Mouse (Mus musculus) forebrain, embryonic 14.5 days (tissue): ENCODE measurements around the gene Pik3c2b. TPM values are rescaled to one million over a fixed set of nuclear protein-coding genes. Genes with fewer than 3 reads are reported as not detected.
A peak's percentile ranks its signal among the peaks of the same experiment; 100 is the strongest.

Source experiments
- ATAC-seq: fragments of 200-750 bp; cut with Nextera tagmentation; 2 replicates; pipeline ENCODE4 v1.8.0; 2017; ENCODE audit warnings: mild to moderate bottlenecking, moderate library complexity
- DNase-seq: peaks from one replicate; pipeline ENCODE4 v3.0.0-alpha.2; 2015; ENCODE audit warnings: low spot score
- H3K27ac ChIP-seq: fragments of 300-500 bp; sonication (generic); 2 replicates; pipeline ENCODE4 v1.5.1; 2014; ENCODE audit warnings: low read depth, mild to moderate bottlenecking, control low read depth, low read length, moderate library complexity
- H3K27me3 ChIP-seq: fragments of 300-500 bp; sonication (generic); replicated peaks from 2 replicates; pipeline ENCODE4 v1.6.1; 2014; ENCODE audit warnings: low read length, control low read depth, mixed read lengths; ENCODE audit not compliant: control insufficient read depth, insufficient read depth
- H3K36me3 ChIP-seq: fragments of 300-500 bp; sonication (generic); 2 replicates; pipeline ENCODE4 v1.6.1; 2014; ENCODE audit warnings: low read length, control low read depth; ENCODE audit not compliant: control insufficient read depth, insufficient read depth
- H3K4me1 ChIP-seq: fragments of 300-500 bp; sonication (generic); 2 replicates; pipeline ENCODE4 v1.6.1; 2014; ENCODE audit warnings: antibody characterized with exemption, low read length, control low read depth; ENCODE audit not compliant: control insufficient read depth, insufficient read depth
- H3K4me2 ChIP-seq: fragments of 300-500 bp; sonication (generic); 2 replicates; pipeline ENCODE4 v1.6.1; 2014; ENCODE audit warnings: mild to moderate bottlenecking, control low read depth, low read length
- H3K4me3 ChIP-seq: fragments of 300-500 bp; sonication (generic); 2 replicates; pipeline ENCODE4 v1.5.1; 2014; ENCODE audit warnings: low read depth, low read length, control low read depth
- H3K9ac ChIP-seq: fragments of 300-500 bp; sonication (generic); 2 replicates; pipeline ENCODE4 v1.6.1; 2014; ENCODE audit warnings: mild to moderate bottlenecking, low read length, control low read depth, moderate library complexity
- H3K9me3 ChIP-seq: fragments of 300-500 bp; sonication (generic); replicated peaks from 2 replicates; pipeline ENCODE4 v1.6.1; 2016; ENCODE audit warnings: low read length, control low read depth, mixed read lengths; ENCODE audit not compliant: control insufficient read depth
- WGBS: fragments of 180-500 bp; shearing (Covaris S2); extraction: QIAGEN DNeasy Blood & Tissue Kit; methylation state at CpG from one replicate; pipeline ENCODE4 v1.1.7; 2014; 5-methylcytosine and 5-hydroxymethylcytosine counted together
- polyA plus RNA-seq: library from polyadenylated mRNA; unstranded; fragments of >200 nt; fragmentation: Nextera tagmentation; extraction: Ambion mirVana; gene quantifications from 2 replicates; pipeline ENCODE4 v1.2.1, GENCODE M21; 2014

Pik3c2b gene
- polyA plus RNA-seq, 1 experiment from 2014 or later: 9.6 TPM

DNA sequence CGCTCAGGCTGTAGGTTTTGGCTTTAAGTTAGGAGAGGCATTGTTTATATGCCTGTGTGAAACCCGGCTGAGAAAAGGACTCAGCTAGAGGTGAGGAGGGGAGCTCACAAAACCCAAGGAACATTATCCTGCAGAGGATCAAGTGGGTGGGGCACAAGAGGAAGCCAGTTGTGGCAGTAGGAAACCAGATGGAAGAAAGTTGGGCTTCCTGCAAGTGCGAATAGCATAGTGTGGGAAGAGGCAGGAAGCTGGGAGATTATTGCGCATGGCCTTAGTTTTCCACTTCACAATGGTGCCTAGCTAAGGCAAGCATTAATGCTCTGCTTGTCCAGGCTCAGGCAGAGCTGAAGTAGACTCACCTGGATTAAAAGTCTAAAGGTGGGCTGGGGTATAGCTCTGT, 15.2 kb downstream of the Pik3c2b start:
- Histone ChIP-seq H3K9ac (no peak overlapping the region), H3K27me3 (no peaks in the 10 kb centered on the region), H3K36me3 (peaks cover 19% of the 10 kb centered on the region), H3K9me3 (no peaks in the 10 kb centered on the region), H3K4me1 (peaks cover 7% of the 10 kb centered on the region), H3K27ac (no peak overlapping the region), H3K4me3 (no peak overlapping the region), H3K4me2 (no peak overlapping the region)
- DNase-seq: no peak
- no peak for ATAC-seq
- 60% methylated on average over 4 of the region's 4 CpGs for WGBS

- Histone ChIP-seq H3K4me2 (no peak overlapping the region), H3K9me3 (no peaks in the 10 kb centered on the region), H3K4me1 (peaks cover 2% of the 10 kb centered on the region; the same call in 1 of the 2 replicates), H3K9ac (no peak overlapping the region), H3K36me3 (peaks cover 39% of the 10 kb centered on the region), H3K27me3 (no peaks in the 10 kb centered on the region), H3K4me3 (no peak overlapping the region), H3K27ac (no peak overlapping the region)
- DNase-seq (no peak), ATAC-seq (no peak)
- WGBS: 83% methylated on average over 6 of the region's 6 CpGs
These were observed 17.7 kb downstream of the Pik3c2b start for GRCm38 (mm10) chr1:133063164-133063563.

DNA sequence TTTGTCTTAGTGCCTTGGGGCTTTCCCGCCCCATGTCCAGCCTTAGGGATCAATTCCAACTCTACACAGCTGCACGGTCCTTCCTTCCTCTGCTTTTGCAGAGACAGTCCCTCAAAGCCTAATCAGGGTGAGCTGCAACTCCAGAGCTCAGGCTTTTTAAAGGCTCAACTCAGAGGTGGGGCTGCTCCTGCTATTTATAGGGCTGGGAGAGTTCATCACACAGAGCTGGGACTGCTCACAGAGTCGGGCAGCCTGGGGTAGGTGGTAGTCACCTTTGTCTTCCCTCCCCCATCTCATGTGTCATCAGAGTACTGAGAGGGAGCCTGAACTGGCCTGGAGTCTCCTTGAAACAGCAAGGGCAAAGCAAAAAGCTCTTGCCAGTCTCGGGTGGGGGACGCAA, 22.8 kb downstream of the Pik3c2b start:
- Histone ChIP-seq H3K4me2 (no peak overlapping the region), H3K4me1 (peaks cover 16% of the 10 kb centered on the region; the same call in 1 of the 2 replicates), H3K36me3 (peaks cover 57% of the 10 kb centered on the region), H3K9me3 (no peaks in the 10 kb centered on the region), H3K27ac (peak overlapping the region; percentile 55; the same call in 1 of the 2 replicates), H3K27me3 (no peaks in the 10 kb centered on the region), H3K9ac (no peak overlapping the region), H3K4me3 (no peak overlapping the region)
- DNase-seq (no peak), ATAC-seq (no peak)
- 60% methylated on average over 5 of the region's 5 CpGs for WGBS

- ATAC-seq (0 out of 2 replicates have a peak, but pooled peaks have one; percentile 13), DNase-seq (no peak)
- no peaks in the 10 kb centered on the region for H3K9me3 ChIP-seq
- no peak overlapping the region for H3K4me3 ChIP-seq
- H3K4me2 ChIP-seq: no peak overlapping the region
- H3K9ac ChIP-seq: peak overlapping the region; percentile 25; the same call in 1 of the 2 replicates
- no peaks in the 10 kb centered on the region for H3K27me3 ChIP-seq
- H3K4me1 ChIP-seq: peaks cover 16% of the 10 kb centered on the region; the same call in 1 of the 2 replicates
- H3K27ac ChIP-seq: peak overlapping the region; percentile 55; the same call in 1 of the 2 replicates
- H3K36me3 ChIP-seq: peaks cover 52% of the 10 kb centered on the region
- WGBS: 73% methylated on average over 15 of the region's 15 CpGs
These were observed 23.3 kb downstream of the Pik3c2b start for GRCm38 (mm10) chr1:133068669-133069274.

GRCm38 (mm10) chr1:133069275-133070120, 24.0 kb downstream of the Pik3c2b start:
- Histone ChIP-seq H3K9me3 (no peaks in the 10 kb centered on the region), H3K9ac (no peak overlapping the region), H3K4me2 (no peak overlapping the region), H3K27ac (peak overlapping the region; percentile 55; the same call in 1 of the 2 replicates), H3K36me3 (peaks cover 55% of the 10 kb centered on the region), H3K4me1 (peaks cover 16% of the 10 kb centered on the region; the same call in 1 of the 2 replicates), H3K4me3 (no peak overlapping the region), H3K27me3 (no peaks in the 10 kb centered on the region)
- WGBS: 85% methylated on average over 12 of the region's 12 CpGs
- DNase-seq (no peak), ATAC-seq (0 out of 2 replicates have a peak, but pooled peaks have one; percentile 4)

DNA sequence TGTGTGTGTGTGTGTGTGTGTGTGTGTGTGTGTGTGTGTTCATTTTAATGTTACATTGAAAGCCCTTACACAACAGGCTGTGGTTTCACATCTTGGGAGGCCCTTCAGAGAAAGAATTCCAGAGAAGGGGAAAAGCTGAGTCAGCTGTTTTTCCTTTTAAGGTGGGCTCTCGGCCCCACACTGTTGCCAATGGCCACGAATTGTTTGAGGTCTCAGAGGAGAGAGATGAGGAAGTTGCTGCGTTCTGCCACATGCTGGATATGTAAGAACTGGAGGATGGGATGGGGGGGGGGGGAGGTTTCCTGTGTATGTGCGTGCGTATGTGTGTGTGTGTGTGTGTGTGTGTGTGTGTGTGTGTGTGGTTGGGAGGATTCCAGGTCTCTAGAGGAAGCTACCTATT, 24.7 kb downstream of the Pik3c2b start:
- DNase-seq (no peak), ATAC-seq (no peak)
- H3K4me3 ChIP-seq: no peak overlapping the region
- peaks cover 59% of the 10 kb centered on the region for H3K36me3 ChIP-seq
- WGBS: 48% methylated on average over 3 of the region's 5 CpGs
- no peak overlapping the region for H3K9ac ChIP-seq
- no peaks in the 10 kb centered on the region for H3K27me3 ChIP-seq
- H3K4me1 ChIP-seq: peaks cover 16% of the 10 kb centered on the region; the same call in 1 of the 2 replicates
- no peak overlapping the region for H3K4me2 ChIP-seq
- no peaks in the 10 kb centered on the region for H3K9me3 ChIP-seq
- no peak overlapping the region for H3K27ac ChIP-seq

- Histone ChIP-seq H3K27me3 (no peaks in the 10 kb centered on the region), H3K27ac (peak overlapping the region; percentile 72), H3K4me1 (peaks cover 16% of the 10 kb centered on the region; the same call in 1 of the 2 replicates), H3K9ac (0 out of 2 replicates have a peak overlapping the region, but pooled peaks have one; percentile 5), H3K36me3 (peaks cover 64% of the 10 kb centered on the region), H3K9me3 (no peaks in the 10 kb centered on the region), H3K4me3 (no peak overlapping the region), H3K4me2 (no peak overlapping the region)
- DNase-seq: peak; percentile 74
- 55% methylated on average over 16 of the region's 16 CpGs for WGBS
- peak; percentile 40; the same call in 1 of the 2 replicates for ATAC-seq
These were observed 26.4 kb downstream of the Pik3c2b start for GRCm38 (mm10) chr1:133071666-133072381.

DNA sequence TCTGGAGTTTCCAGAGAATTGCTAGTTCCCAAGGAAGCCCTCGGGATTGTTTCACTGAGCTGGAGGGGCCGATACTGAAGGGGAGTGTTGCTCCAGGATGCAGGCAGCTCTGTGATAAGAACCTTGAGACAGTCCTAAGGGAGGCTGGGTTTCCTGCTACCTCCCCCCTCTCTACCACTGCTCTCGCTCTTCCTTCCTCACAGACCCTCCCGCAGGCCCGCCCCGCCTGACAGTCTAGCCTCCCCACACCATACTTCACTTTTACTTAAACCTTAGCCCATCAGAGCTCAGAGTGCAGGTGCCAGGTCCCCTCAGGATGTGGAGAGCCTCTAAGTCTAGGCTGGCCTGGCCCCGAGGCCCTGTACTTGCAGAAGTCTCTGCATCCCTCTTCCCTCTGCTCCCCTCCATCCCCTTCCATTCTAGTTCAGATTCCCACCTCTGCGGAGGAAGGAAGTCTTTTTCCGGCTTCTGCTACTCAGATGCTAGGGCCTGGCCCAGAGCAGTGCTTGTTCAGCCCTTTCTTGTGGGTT, 27.9 kb downstream of the Pik3c2b start:
- no peak for DNase-seq
- ATAC-seq: no peak
- no peak overlapping the region for H3K27ac ChIP-seq
- peaks cover 11% of the 10 kb centered on the region; the same call in 1 of the 2 replicates for H3K4me1 ChIP-seq
- H3K9ac ChIP-seq: no peak overlapping the region
- H3K27me3 ChIP-seq: no peaks in the 10 kb centered on the region
- H3K36me3 ChIP-seq: peaks cover 60% of the 10 kb centered on the region
- H3K4me2 ChIP-seq: no peak overlapping the region
- WGBS: 68% methylated on average over 9 of the region's 9 CpGs
- no peaks in the 10 kb centered on the region for H3K9me3 ChIP-seq
- H3K4me3 ChIP-seq: no peak overlapping the region
